Mouse (Mus musculus): ENCODE data around the gene Dcaf5. TPM values are rescaled to one million over a fixed set of nuclear protein-coding genes. Genes with fewer than 3 reads are reported as not detected.

Gene Dcaf5
- polyA plus RNA-seq, 1 experiment from 2014 or later, result 13.5 TPM

DNA sequence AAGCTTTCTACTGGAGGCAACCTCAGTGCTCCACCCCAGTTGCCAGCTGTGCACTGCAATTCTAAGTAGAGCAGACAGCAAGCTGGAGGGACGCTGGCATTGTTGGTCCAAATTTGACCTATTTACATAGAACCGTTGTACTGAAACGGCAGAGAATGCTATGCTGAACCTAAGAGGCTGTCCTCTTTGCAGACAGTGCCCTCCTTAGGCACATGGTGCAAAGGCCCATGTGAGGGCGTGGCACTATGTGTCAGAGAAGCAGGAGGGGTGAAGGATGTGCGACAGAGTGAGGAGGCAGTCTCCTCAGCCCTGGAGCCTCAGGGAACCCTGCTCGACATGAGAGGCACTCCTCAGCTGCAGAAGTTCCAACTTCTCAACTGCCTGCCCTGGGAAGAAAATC is 40.0 kb downstream of the Dcaf5 start:
- no peaks in the 10 kb centered on the region for H3K9me3 ChIP-seq
- WGBS, result 79% methylated on average over 6 of the region's 6 CpGs
- no peaks in the 10 kb centered on the region for H3K4me1 ChIP-seq
- peaks cover 91% of the 10 kb centered on the region for H3K36me3 ChIP-seq (replicated peaks)
- H3K4me3 ChIP-seq, result no peak overlapping the region
- DNase-seq (ENCODE audit: low spot score), result no peak
- H3K27ac ChIP-seq (replicated peaks), result no peak overlapping the region
- H3K27me3 ChIP-seq (replicated peaks; ENCODE audit: low read depth, poor library complexity, severe bottlenecking), result no peaks in the 10 kb centered on the region

GRCm38 (mm10) chr12:80395270-80395669 is 41.1 kb downstream of the Dcaf5 start:
- WGBS, result 91% methylated on average over 4 of the region's 4 CpGs
- no peaks in the 10 kb centered on the region for H3K27me3 ChIP-seq (replicated peaks; ENCODE audit: low read depth, poor library complexity, severe bottlenecking)
- no peaks in the 10 kb centered on the region for H3K4me1 ChIP-seq
- H3K9me3 ChIP-seq, result no peaks in the 10 kb centered on the region
- H3K27ac ChIP-seq (replicated peaks), result no peak overlapping the region
- peaks cover 86% of the 10 kb centered on the region for H3K36me3 ChIP-seq (replicated peaks)
- H3K4me3 ChIP-seq, result no peak overlapping the region
- DNase-seq (ENCODE audit: low spot score), result no peak

DNA sequence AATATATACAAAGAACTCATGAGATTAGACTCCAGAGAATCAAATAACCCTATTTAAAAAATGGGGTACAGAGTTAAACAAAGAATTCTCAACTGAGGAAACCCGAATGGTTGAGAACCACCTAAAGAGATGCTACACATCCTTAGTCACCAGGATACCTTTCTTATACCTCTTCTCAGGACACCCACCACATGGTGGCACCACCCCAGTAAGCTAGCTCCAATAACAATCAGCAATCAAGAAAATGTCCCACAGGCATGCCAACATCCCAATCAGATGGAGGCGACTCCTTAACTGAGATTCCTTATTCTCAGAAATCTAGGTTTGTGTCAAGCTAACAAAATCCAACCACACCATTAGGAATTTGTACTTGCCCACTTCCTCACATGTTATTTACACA is 42.4 kb downstream of the Dcaf5 start:
- peaks cover 83% of the 10 kb centered on the region for H3K36me3 ChIP-seq (replicated peaks)
- H3K4me1 ChIP-seq, result no peaks in the 10 kb centered on the region
- H3K9me3 ChIP-seq, result no peaks in the 10 kb centered on the region
- H3K27ac ChIP-seq (replicated peaks), result no peak overlapping the region
- WGBS, result 93% methylated on average over 2 of the region's 2 CpGs
- no peaks in the 10 kb centered on the region for H3K27me3 ChIP-seq (replicated peaks; ENCODE audit: low read depth, poor library complexity, severe bottlenecking)
- no peak overlapping the region for H3K4me3 ChIP-seq
- DNase-seq (ENCODE audit: low spot score), result no peak

DNA sequence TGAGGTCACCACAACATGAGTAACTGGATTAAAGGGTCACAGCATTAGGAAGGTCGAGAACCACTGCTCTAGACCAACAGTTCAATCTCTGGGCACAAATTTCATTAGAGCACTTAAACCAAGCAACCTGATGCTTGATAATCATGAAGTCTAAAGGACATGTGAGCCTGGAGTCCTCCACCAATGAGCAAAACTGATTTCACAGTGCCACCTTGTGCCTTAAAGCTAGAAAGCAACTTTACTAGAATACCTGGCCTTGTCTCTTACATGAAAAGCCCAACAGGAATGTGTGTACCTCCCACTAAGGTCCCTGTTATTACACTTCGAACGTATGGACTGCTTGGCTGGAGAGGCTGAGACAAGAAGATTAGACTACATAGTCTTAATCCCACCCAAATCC is 47.0 kb downstream of the Dcaf5 start:
- 65% methylated on average over 3 of the region's 3 CpGs for WGBS

GRCm38 (mm10) chr12:80387326-80387725 is 49.1 kb downstream of the Dcaf5 start:
- WGBS, result 92% methylated on average over 5 of the region's 5 CpGs

More for the DNA sequence above, 47.0 kb downstream of the Dcaf5 start:
- no peaks in the 10 kb centered on the region for H3K9me3 ChIP-seq
- no peak overlapping the region for H3K27ac ChIP-seq (replicated peaks)
- H3K36me3 ChIP-seq (replicated peaks), result peaks cover 64% of the 10 kb centered on the region
- DNase-seq (ENCODE audit: low spot score), result no peak
- H3K4me1 ChIP-seq, result no peaks in the 10 kb centered on the region
- no peak overlapping the region for H3K4me3 ChIP-seq
- no peaks in the 10 kb centered on the region for H3K27me3 ChIP-seq (replicated peaks; ENCODE audit: low read depth, poor library complexity, severe bottlenecking)

GRCm38 (mm10) chr12:80385361-80385760 is 51.0 kb downstream of the Dcaf5 start:
- DNase-seq (ENCODE audit: low spot score), result no peak
- Histone ChIP-seq H3K27ac (replicated peaks) (no peak overlapping the region), H3K27me3 (replicated peaks; ENCODE audit: low read depth, poor library complexity, severe bottlenecking) (no peaks in the 10 kb centered on the region), H3K9me3 (no peaks in the 10 kb centered on the region), H3K4me1 (peaks cover 2% of the 10 kb centered on the region), H3K4me3 (no peak overlapping the region), H3K36me3 (replicated peaks) (peaks cover 67% of the 10 kb centered on the region)
- WGBS, result 82% methylated on average over 1 of the region's 1 CpGs

More at GRCm38 (mm10) chr12:80387326-80387725, 49.1 kb downstream of the Dcaf5 start:
- H3K4me3 ChIP-seq, result no peak overlapping the region
- H3K27me3 ChIP-seq (replicated peaks; ENCODE audit: low read depth, poor library complexity, severe bottlenecking), result no peaks in the 10 kb centered on the region
- no peaks in the 10 kb centered on the region for H3K9me3 ChIP-seq
- no peaks in the 10 kb centered on the region for H3K4me1 ChIP-seq
- H3K27ac ChIP-seq (replicated peaks), result no peak overlapping the region
- H3K36me3 ChIP-seq (replicated peaks), result peaks cover 65% of the 10 kb centered on the region
- DNase-seq (ENCODE audit: low spot score), result no peak

DNA sequence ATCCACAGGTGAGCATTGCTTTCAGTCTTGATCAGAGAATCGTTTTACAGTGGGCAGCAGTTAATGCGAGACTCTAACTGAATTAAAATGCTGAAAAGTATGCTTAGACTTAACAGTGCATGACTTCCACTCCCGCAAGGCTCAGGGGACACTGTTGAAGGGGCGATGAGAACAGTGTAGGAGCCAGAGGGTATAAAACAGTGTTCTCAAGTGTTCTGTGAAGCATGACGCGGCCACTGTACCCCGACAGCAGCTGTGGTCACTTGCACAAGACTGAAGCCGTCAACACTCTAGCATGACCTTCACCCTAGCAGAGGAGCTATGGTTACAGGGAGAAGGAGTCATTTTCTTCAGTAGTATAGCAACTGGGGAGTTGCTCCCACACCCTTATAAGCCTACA is 52.9 kb downstream of the Dcaf5 start:
- DNase-seq (ENCODE audit: low spot score), result no peak
- Histone ChIP-seq H3K4me1 (peaks cover 10% of the 10 kb centered on the region), H3K9me3 (no peaks in the 10 kb centered on the region), H3K36me3 (replicated peaks) (peaks cover 71% of the 10 kb centered on the region), H3K27me3 (replicated peaks; ENCODE audit: low read depth, poor library complexity, severe bottlenecking) (no peaks in the 10 kb centered on the region), H3K4me3 (no peak overlapping the region), H3K27ac (replicated peaks) (no peak overlapping the region)
- whole genome bisulfite sequencing, result 91% methylated on average over 8 of the region's 8 CpGs

GRCm38 (mm10) chr12:80382794-80383193 is 53.6 kb downstream of the Dcaf5 start:
- Histone ChIP-seq H3K9me3 (no peaks in the 10 kb centered on the region), H3K27me3 (replicated peaks; ENCODE audit: low read depth, poor library complexity, severe bottlenecking) (no peaks in the 10 kb centered on the region), H3K4me1 (peaks cover 10% of the 10 kb centered on the region), H3K27ac (replicated peaks) (no peak overlapping the region), H3K4me3 (no peak overlapping the region), H3K36me3 (replicated peaks) (peaks cover 71% of the 10 kb centered on the region)
- no peak for DNase-seq (ENCODE audit: low spot score)
- 95% methylated on average over 2 of the region's 2 CpGs for WGBS

- peak; percentile 29 for DNase-seq (ENCODE audit: low spot score)
- no peaks in the 10 kb centered on the region for H3K9me3 ChIP-seq
- H3K27ac ChIP-seq (replicated peaks), result peak overlapping the region; percentile 72
- no peaks in the 10 kb centered on the region for H3K27me3 ChIP-seq (replicated peaks; ENCODE audit: low read depth, poor library complexity, severe bottlenecking)
- no peak overlapping the region for H3K4me3 ChIP-seq
- WGBS, result 83% methylated on average over 10 of the region's 10 CpGs
- peaks cover 10% of the 10 kb centered on the region for H3K4me1 ChIP-seq
- peaks cover 76% of the 10 kb centered on the region for H3K36me3 ChIP-seq (replicated peaks)
Observed at GRCm38 (mm10) chr12:80379831-80380457, 56.5 kb downstream of the Dcaf5 start.

DNA sequence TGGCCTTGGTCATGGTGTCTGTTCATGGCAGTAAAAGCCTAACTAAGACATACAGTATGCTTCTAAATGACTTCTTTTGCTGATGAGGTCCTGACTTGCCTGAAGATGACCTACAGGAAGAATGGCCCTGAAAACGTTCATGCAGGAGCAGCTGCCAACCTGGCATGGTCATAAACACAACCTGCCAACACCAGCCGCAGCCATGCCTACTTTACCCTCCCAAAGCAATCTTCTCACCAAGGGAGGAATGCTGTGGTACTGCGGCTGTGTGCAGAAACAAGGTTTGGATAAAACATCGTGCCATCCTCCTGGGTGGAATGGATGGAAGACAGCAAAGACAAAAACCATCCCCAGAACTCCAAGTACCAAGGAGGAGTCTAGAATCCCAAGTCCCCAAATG is 57.0 kb downstream of the Dcaf5 start:
- Histone ChIP-seq H3K9me3 (no peaks in the 10 kb centered on the region), H3K27me3 (replicated peaks; ENCODE audit: low read depth, poor library complexity, severe bottlenecking) (no peaks in the 10 kb centered on the region), H3K27ac (replicated peaks) (no peak overlapping the region), H3K4me1 (peaks cover 10% of the 10 kb centered on the region), H3K4me3 (no peak overlapping the region), H3K36me3 (replicated peaks) (peaks cover 77% of the 10 kb centered on the region)
- 84% methylated on average over 4 of the region's 4 CpGs for WGBS
- DNase-seq (ENCODE audit: low spot score), result no peak

DNA sequence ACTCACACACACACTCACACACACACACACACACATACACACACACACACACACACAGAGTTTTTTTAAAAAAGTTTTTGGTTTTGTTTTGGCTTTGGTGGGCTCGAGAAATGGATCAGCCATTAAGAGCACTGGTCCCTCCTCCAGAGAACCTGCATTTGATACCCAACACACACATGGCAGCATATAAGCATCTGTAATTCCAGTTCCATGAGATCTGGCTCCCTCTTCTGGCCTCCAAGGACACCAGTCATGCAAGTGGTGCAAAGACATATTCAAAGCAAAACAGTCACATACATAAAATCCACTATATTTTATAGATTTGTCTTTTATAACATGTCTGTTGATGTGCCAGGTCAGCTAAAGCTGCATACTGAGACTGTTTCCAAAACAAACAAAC is 58.8 kb downstream of the Dcaf5 start:
- Histone ChIP-seq H3K27me3 (replicated peaks; ENCODE audit: low read depth, poor library complexity, severe bottlenecking) (no peaks in the 10 kb centered on the region), H3K36me3 (replicated peaks) (peaks cover 80% of the 10 kb centered on the region), H3K9me3 (no peaks in the 10 kb centered on the region), H3K27ac (replicated peaks) (no peak overlapping the region), H3K4me1 (peaks cover 10% of the 10 kb centered on the region), H3K4me3 (no peak overlapping the region)
- peak; percentile 42 for DNase-seq (ENCODE audit: low spot score)
- 59% methylated on average over 1 of the region's 1 CpGs for WGBS

- H3K27ac ChIP-seq (replicated peaks), result no peak overlapping the region
- 94% methylated on average over 4 of the region's 4 CpGs for WGBS
- H3K4me3 ChIP-seq, result no peak overlapping the region
- peaks cover 78% of the 10 kb centered on the region for H3K36me3 ChIP-seq (replicated peaks)
- peaks cover 10% of the 10 kb centered on the region for H3K4me1 ChIP-seq
- no peaks in the 10 kb centered on the region for H3K27me3 ChIP-seq (replicated peaks; ENCODE audit: low read depth, poor library complexity, severe bottlenecking)
- no peaks in the 10 kb centered on the region for H3K9me3 ChIP-seq
- DNase-seq (ENCODE audit: low spot score), result no peak
Observed at GRCm38 (mm10) chr12:80375721-80376120, 60.7 kb downstream of the Dcaf5 start.

- Histone ChIP-seq H3K27ac (replicated peaks) (no peak overlapping the region), H3K4me1 (peaks cover 1% of the 10 kb centered on the region; the same call in 1 of the 2 replicates), H3K9me3 (no peaks in the 10 kb centered on the region), H3K4me3 (no peak overlapping the region), H3K36me3 (replicated peaks) (peaks cover 73% of the 10 kb centered on the region), H3K27me3 (replicated peaks; ENCODE audit: low read depth, poor library complexity, severe bottlenecking) (no peaks in the 10 kb centered on the region)
- DNase-seq (ENCODE audit: low spot score), result no peak
- 91% methylated on average over 2 of the region's 2 CpGs for WGBS
Observed at GRCm38 (mm10) chr12:80374736-80375135, 61.7 kb downstream of the Dcaf5 start.

Data from embryonic facial prominence, embryonic 10.5 days (tissue).